Mouse (Mus musculus) MN1 (cell line): Measurements from ENCODE around the gene Card9.

Experiments
- DNase-seq: peaks from one replicate; pipeline ENCODE4 v3.0.0-alpha.2; 2016; ENCODE audit warnings: low spot score

The Card9 gene

GRCm38 (mm10) chr2:26304711-26305110 lies 56.0 kb downstream of the Card9 start:
- no peak for DNase-seq
